Mouse (Mus musculus) fat pad, adult 2 months (tissue): ENCODE data around the gene Rgma.

Experiments used
- DNase-seq: peaks from one replicate; pipeline ENCODE4 v3.0.0-alpha.2; 2011; ENCODE audit warnings: low read depth, low spot score; ENCODE audit errors: extremely low read depth

Rgma gene

GRCm38 (mm10) chr7:73433637-73434335, 58.5 kb downstream of the Rgma start:
- no peak for DNase-seq

- DNase-seq, result no peak
These were observed 59.0 kb downstream of the Rgma start for GRCm38 (mm10) chr7:73434336-73434677.

GRCm38 (mm10) chr7:73435685-73436084, 60.4 kb downstream of the Rgma start:
- no peak for DNase-seq

- DNase-seq, result no peak
These were observed 66.5 kb downstream of the Rgma start for GRCm38 (mm10) chr7:73441802-73442201.

GRCm38 (mm10) chr7:73442246-73442645, 66.9 kb downstream of the Rgma start:
- DNase-seq, result no peak

GRCm38 (mm10) chr7:73451594-73451993, 76.3 kb downstream of the Rgma start:
- no peak for DNase-seq

GRCm38 (mm10) chr7:73452187-73452808, 77.0 kb downstream of the Rgma start:
- DNase-seq, result no peak

GRCm38 (mm10) chr7:73454113-73454512, 78.8 kb downstream of the Rgma start:
- no peak for DNase-seq

- no peak for DNase-seq
These were observed 88.2 kb downstream of the Rgma start for GRCm38 (mm10) chr7:73463546-73463945.

- DNase-seq, result no peak
These were observed 92.4 kb downstream of the Rgma start for GRCm38 (mm10) chr7:73467741-73468140.
